Mouse (Mus musculus) Patski (cell line): Measurements from ENCODE around the gene Olfr1474. TPM values are rescaled to one million over a fixed set of nuclear protein-coding genes. Genes with fewer than 3 reads are reported as not detected.
"Not testable (repeated sequence)": the region's sequence is repeated elsewhere in the genome, so short reads cannot be mapped to it uniquely, and the experiment has no call there.

Experiments
- ATAC-seq: fragments of 100-300 bp; one replicate; pipeline ENCODE4 v1.8.0; 2021
- CTCF ChIA-PET: fragments of 350-600 bp; sonication (Branson Sonifier 250); formaldehyde crosslinking; loops from one replicate; lab custom pipeline; 2022; ENCODE audit warnings: inconsistent platforms; lab: Charles Lee
- POLR2A ChIA-PET: fragments of 350-600 bp; sonication (Branson Sonifier 250); formaldehyde crosslinking; loops from one replicate; lab custom pipeline; 2022; ENCODE audit warnings: antibody characterized with exemption, inconsistent platforms; lab: Charles Lee
- DNase-seq: peaks from one replicate; pipeline ENCODE4 v3.0.0-alpha.2; 2011; ENCODE audit warnings: low read depth, low spot score
- H3K27me3 ChIP-seq: fragments of 371-371 bp; one replicate; pipeline ENCODE4 v1.5.1; 2021
- CTCF ChIP-seq: fragments of 100-300 bp; IDR thresholded peaks from one replicate; pipeline ENCODE4 v1.5.1; 2021
- in situ Hi-C: fragments of 300-500 bp; cut with MboI; formaldehyde crosslinking; loops from 3 replicates; pipeline ENCODE4 v1.11.1; 2018; ENCODE audit warnings: low pct_unique_long_range_greater_than_20kb, mixed read lengths
- polyA plus RNA-seq: library from polyadenylated mRNA; unstranded; gene quantifications from one replicate; pipeline ENCODE4 v1.2.3, GENCODE M21; 2021

Gene Olfr1474
- not detected for polyA plus RNA-seq

DNA sequence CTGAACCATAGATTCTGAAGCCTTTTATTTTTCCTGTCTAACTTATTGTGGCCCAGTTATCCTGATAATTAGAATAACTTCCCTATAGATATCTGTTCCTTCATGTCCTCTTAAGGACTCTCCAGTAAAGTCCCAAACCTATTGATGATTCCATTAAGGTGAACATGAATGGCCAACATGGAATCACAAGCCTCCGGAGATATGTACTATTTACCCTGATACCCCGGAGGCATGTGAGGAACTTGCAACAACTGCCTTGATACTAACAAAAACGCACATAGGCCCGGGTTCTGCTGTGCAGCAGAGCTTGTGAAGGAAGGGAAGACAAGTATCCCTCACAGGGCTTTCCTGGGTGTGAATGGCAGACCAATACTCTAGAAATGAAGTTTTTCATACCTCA, at the start of gene Olfr1474:
Olfr1474 (plus strand) TSS at position 301 of the 400 bp plus-strand sequence.
- DNase-seq, ATAC-seq, POLR2A ChIA-PET, CTCF ChIA-PET, H3K27me3 ChIP-seq: not testable (repeated sequence)
- in situ Hi-C loops = loop anchor here (5.0 kb wide), 1 partner anchor 93 kb away; no protein-coding TSS in a partner anchor

DNA sequence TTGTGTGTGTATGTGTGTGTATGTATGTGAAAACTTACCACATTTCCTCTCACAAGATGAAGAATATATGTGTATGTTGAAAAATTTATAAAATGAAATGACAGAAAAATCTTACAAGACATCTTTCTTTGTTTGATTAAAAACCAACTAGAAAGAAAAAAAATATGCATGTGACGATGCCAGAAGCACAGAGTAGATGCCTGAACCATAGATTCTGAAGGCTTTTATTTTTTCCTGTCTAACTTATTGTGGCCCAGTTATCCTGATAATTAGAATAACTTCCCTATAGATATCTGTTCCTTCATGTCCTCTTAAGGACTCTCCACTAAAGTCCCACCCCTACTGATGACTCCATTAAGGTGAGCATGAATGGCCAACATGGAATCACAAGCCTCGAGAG, 26.3 kb upstream of the Olfr1474 start, which contains the start of gene Olfr1471:
Olfr1471 (plus strand) TSS at position 301 of the 400 bp plus-strand sequence.
- in situ Hi-C loops, H3K27me3 ChIP-seq, CTCF ChIA-PET: not testable (repeated sequence)

GRCm38 (mm10) chr19:13455986-13456385, 13.4 kb upstream of the Olfr1474 start, which contains the start of gene Olfr1472:
TSS of gene Olfr1472 (minus strand) at chr19:13456086.
- in situ Hi-C loops = no loop called here
- H3K27me3 ChIP-seq = no peaks in the 10 kb centered on the region
- DNase-seq (no peak), ATAC-seq (no peak)
- no peak for TF ChIP-seq CTCF
- ChIA-PET CTCF (no interaction called here), POLR2A (no interaction called here)

More for the DNA sequence above, 26.3 kb upstream of the Olfr1474 start, which contains the start of gene Olfr1471:
- DNase-seq, POLR2A ChIA-PET, ATAC-seq: not testable (repeated sequence)

GRCm38 (mm10) chr19:13480096-13480495, 10.7 kb downstream of the Olfr1474 start, which contains the start of gene Olfr1475:
TSS of gene Olfr1475 (minus strand) at chr19:13480196.
- ChIA-PET CTCF (no interaction called here), POLR2A (no interaction called here)
- H3K27me3 ChIP-seq = no peaks in the 10 kb centered on the region
- TF ChIP-seq CTCF = no peak
- in situ Hi-C loops = no loop called here
- ATAC-seq (no peak), DNase-seq (no peak)

DNA sequence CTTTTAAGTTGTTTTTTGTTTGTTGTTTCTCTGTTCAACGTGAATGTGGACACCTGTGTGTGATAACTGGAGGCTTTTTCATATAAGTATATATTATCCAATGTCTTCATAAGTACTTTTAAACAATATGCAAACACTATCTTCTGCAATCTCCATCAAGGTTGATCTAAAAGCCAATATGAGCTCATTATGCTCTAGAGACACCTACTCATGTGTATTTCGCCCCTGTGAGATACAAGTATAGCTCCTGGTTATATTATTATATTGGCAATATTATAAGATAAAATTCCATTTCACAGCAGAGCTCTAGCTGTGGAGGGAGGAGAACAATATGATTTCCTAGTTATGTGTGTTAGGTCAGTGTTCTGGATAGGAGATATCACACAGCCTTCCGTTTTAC, 30.9 kb downstream of the Olfr1474 start, which contains the start of gene Olfr1477:
Olfr1477 (plus strand) TSS at position 301 of the 400 bp plus-strand sequence.
- in situ Hi-C loops = no loop called here
- TF ChIP-seq CTCF = no peak
- no peaks in the 10 kb centered on the region for H3K27me3 ChIP-seq
- no peak for DNase-seq
- POLR2A ChIA-PET = no interaction called here
- CTCF ChIA-PET = no interaction called here
- no peak for ATAC-seq

Other genes with a start within 250 kb of the Olfr1474 start
- gene Olfr1463, start 238.2 kb upstream of the Olfr1474 start, polyA plus RNA-seq = not detected
- gene Olfr1465, start 154.0 kb upstream of the Olfr1474 start, polyA plus RNA-seq = not detected
- gene Olfr1466, start 130.7 kb upstream of the Olfr1474 start, polyA plus RNA-seq = not detected
- not detected for gene Olfr1467, start 107.3 kb upstream of the Olfr1474 start, polyA plus RNA-seq
- not detected for gene Olfr1469, start 61.7 kb upstream of the Olfr1474 start, polyA plus RNA-seq
- gene Olfr1471, start 26.2 kb upstream of the Olfr1474 start, polyA plus RNA-seq = not detected
- gene Olfr1472, start 13.5 kb upstream of the Olfr1474 start, polyA plus RNA-seq = not detected
- gene Olfr1475, start 10.6 kb downstream of the Olfr1474 start, polyA plus RNA-seq = not detected
- gene Olfr1477, start 31.0 kb downstream of the Olfr1474 start, polyA plus RNA-seq = not detected
- not detected for gene Olfr1480, start 58.3 kb downstream of the Olfr1474 start, polyA plus RNA-seq
- not detected for gene Olfr1484, start 113.9 kb downstream of the Olfr1474 start, polyA plus RNA-seq
- not detected for gene Olfr1487, start 147.8 kb downstream of the Olfr1474 start, polyA plus RNA-seq
- not detected for gene Olfr1489, start 162.1 kb downstream of the Olfr1474 start, polyA plus RNA-seq
- gene Olfr1490, start 181.5 kb downstream of the Olfr1474 start, polyA plus RNA-seq = not detected
- gene Olfr1491, start 227.7 kb downstream of the Olfr1474 start, polyA plus RNA-seq = not detected